Mouse (Mus musculus): ENCODE data around the gene Rassf7.

The Rassf7 gene

GRCm38 (mm10) chr7:141215101-141215879 is at the start of gene Rassf7:
Rassf7 (plus strand) TSS chr7:141215860.
- DNase-seq (ENCODE audit: low spot score in 2 of 2), result peak in 1 of 2 experiments; percentile 77

DNA sequence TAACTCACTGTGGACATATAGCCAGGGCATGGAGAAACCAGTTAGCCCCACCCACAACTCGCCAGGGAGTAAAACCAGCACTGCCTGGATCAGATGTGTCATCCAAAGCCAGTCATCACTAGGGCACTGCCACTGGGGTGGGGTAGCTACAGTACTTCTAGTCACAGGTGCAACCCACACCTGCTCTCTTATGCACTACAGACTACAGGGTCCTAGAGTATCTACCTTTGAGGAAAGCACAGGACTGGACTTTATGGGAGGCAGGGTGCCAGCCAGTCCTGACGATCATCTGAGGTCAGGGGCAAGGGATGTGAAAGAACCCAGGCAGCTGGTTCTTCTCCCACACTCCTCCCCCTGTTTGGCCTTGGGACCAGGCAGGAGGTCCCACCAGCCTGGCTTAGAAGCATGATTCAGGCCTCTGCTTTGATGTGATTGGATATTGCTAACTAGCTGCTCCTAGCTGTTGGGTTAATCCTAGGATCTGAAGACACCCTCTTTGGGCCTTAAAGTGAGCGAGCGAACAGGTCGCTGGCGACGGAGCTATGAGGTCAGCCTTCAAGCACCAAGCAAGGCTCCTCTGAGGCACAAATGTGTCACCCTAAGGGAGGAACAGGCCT is 47.7 kb upstream of the Rassf7 start:
- DNase-seq (ENCODE audit: low spot score in 2 of 2), result no peak

GRCm38 (mm10) chr7:141168518-141168953 is 47.1 kb upstream of the Rassf7 start:
- DNase-seq (ENCODE audit: low spot score in 2 of 2), result peak in 1 of 2 experiments; percentile 69

- DNase-seq (ENCODE audit: low spot score in 2 of 2), result no peak
Observed at GRCm38 (mm10) chr7:141169300-141169699, 46.4 kb upstream of the Rassf7 start.

GRCm38 (mm10) chr7:141169866-141170265 is 45.8 kb upstream of the Rassf7 start:
- DNase-seq (ENCODE audit: low spot score in 2 of 2), result no peak

- DNase-seq (ENCODE audit: low spot score in 2 of 2), result peak; percentile 87 to 94
Observed at GRCm38 (mm10) chr7:141172116-141173006, 43.3 kb upstream of the Rassf7 start, which contains the start of gene Rnh1. Rnh1 (minus strand) TSS chr7:141172857.

DNA sequence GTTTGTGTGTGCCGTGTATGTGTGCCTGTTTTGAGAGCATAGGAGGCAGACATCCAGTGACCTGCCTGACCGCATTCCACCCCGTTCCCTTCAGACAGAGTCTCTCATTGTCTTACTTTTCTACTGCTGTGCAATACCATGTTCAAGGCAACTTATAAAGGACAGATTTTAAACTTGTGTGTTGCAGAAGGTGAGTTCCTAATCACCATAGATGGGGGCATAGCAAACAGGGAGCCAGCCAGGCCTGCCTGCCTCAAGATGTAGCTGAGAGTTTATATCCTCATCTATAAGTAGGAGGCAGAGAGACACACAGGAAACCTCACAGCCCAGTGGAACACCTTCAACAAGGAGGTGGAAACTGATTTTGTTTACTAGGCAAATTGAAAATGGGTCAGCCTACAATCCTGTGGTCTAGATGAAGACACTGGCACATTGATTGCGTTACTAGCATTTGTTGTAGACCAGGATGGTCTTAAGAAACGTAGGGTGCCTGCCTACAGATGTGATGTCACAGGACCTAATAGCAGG is 42.3 kb upstream of the Rassf7 start:
- DNase-seq (ENCODE audit: low spot score in 2 of 2), result no peak

GRCm38 (mm10) chr7:141175068-141175467 is 40.6 kb upstream of the Rassf7 start:
- DNase-seq (ENCODE audit: low spot score in 2 of 2), result no peak

- peak in 1 of 2 experiments; percentile 94 for DNase-seq (ENCODE audit: low spot score in 2 of 2)
Observed at GRCm38 (mm10) chr7:141176173-141176572, 39.5 kb upstream of the Rassf7 start.

DNA sequence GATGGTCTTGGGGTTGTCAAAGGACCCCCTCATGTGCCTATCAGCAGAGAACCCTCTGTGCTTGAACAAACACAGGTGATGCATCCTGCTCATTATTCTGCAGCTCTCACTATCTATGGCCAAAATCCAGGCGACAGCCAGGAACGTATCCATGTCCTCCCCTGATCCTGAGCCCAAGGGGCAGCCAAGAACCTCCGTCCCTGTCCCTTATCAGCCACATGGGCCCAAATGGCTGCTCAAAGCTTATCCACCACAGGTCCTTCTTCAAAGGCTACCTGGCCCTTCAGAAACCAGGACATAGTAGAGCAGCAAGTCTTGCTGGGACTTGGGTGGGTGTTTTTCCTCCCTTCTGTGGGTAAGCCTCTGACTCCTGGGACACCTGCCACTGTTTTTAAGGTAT is 27.5 kb upstream of the Rassf7 start:
- DNase-seq (ENCODE audit: low spot score in 2 of 2), result no peak

GRCm38 (mm10) chr7:141188733-141189132 is 26.9 kb upstream of the Rassf7 start:
- DNase-seq (ENCODE audit: low spot score in 2 of 2), result no peak

DNA sequence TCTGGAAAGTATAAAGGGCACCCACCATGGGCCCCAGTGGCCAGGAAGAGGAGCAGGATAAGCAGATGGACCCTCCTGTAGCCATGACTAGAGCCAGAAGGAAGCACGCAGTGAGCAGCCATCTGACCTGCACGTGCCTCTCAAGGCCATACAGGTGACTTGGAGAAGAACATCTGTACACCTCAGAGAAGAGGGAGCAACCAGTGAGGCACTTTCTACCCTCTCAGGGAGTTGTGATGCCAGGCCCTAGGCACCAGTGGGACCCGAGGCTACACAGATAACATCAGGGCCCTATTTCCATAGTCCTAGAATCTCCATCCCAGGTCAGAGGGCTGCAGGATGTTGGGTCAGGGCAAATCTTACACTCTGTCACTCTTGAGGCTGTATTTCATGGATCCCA is 25.4 kb upstream of the Rassf7 start:
- no peak for DNase-seq (ENCODE audit: low spot score in 2 of 2)

DNA sequence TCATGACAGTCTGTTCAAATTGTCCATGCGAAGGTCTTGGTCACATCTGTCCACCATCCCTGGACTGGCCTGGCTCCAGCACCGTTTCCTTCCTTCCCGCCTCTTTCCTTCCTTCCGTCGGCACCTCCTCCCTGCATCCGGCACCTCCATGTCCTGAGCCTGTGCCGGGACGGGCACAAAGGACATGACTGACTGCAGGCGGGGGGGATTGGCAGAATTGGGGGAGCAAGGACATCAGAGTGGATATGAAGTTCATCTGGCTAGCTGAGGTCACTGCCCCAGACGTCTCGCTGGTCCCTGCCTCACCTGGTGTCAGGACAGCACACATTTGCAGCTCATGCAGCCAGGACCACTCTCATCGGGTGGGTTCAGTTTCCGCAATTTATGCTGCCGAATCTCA is 24.6 kb upstream of the Rassf7 start:
- no peak for DNase-seq (ENCODE audit: low spot score in 2 of 2)

DNA sequence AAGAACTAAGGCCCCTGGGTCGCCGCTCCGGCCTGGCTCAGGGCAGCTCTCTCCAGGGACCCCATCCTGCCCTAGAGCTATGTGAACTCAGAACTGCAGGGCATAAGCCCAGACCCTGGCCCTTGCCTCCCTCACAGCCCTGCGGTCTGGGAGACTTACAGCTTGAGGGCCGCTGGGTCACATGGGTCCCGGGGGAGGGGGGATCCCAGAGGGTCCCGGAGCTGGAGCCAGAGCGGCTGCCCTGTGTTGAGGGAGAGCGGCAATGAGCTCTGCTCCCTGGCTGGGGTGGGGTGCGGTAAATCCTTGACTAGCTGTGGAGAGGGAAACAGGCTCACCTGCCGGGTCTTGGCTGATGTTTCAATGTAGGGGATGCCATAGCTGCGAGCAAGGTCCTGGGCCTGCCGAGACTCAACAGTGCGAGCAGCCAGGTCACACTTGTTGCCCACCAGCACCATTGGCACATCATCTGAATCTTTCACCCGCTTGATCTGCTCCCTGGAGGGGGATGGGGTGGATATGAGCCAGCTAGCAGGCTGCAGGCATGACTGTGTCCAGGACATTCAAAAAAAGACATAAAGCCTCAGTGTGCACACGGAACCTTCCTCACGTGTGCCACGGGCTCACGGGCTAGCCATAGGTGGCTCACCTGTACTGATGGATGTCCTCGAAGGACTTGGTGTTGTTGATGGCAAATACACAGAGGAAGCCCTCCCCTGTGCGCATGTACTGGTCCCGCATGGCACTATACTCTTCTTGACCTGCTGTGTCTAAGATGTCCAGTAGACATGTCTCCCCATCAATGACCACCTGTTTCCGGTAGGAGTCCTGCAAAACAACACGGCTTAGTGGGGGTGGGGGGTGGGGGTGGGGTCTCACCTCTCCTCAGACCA is 23.6 kb upstream of the Rassf7 start:
- DNase-seq (ENCODE audit: low spot score in 2 of 2), result no peak

GRCm38 (mm10) chr7:141192776-141193347 is 22.8 kb upstream of the Rassf7 start:
- no peak for DNase-seq (ENCODE audit: low spot score in 2 of 2)

GRCm38 (mm10) chr7:141193348-141193856 is 22.3 kb upstream of the Rassf7 start:
- peak in 1 of 2 experiments; percentile 29 for DNase-seq (ENCODE audit: low spot score in 2 of 2)

- DNase-seq (ENCODE audit: low spot score in 2 of 2), result peak; percentile 91 to 98
Observed at GRCm38 (mm10) chr7:141193948-141194347, 21.7 kb upstream of the Rassf7 start, which contains the start of the genes Hras and Lrrc56. Hras (minus strand) TSS chr7:141194005. Lrrc56 (plus strand) TSS chr7:141194157.

GRCm38 (mm10) chr7:141194409-141194808 is 21.3 kb upstream of the Rassf7 start:
- no peak for DNase-seq (ENCODE audit: low spot score in 2 of 2)

GRCm38 (mm10) chr7:141194830-141195229 is 20.8 kb upstream of the Rassf7 start:
- peak; percentile 61 to 88 for DNase-seq (ENCODE audit: low spot score in 2 of 2)

- DNase-seq (ENCODE audit: low spot score in 2 of 2), result no peak
Observed at GRCm38 (mm10) chr7:141195754-141196153, 19.9 kb upstream of the Rassf7 start.

Data from left cerebral cortex, adult 9 months (tissue).